Mouse (Mus musculus): ENCODE results near the gene Tet2.

Gene Tet2

GRCm38 (mm10) chr3:133544551-133545303 is at the start of gene Tet2:
TSS of gene Tet2 (minus strand) at chr3:133545139.
- DNase-seq = peak; percentile 97

- DNase-seq = peak; percentile 61
Observed at GRCm38 (mm10) chr3:133592995-133593394, 48.1 kb upstream of the Tet2 start.

- DNase-seq = peak; percentile 71
Observed at GRCm38 (mm10) chr3:133590506-133591152, 45.7 kb upstream of the Tet2 start.

- peak; percentile 6 for DNase-seq
Observed at GRCm38 (mm10) chr3:133585010-133585409, 40.1 kb upstream of the Tet2 start.

- peak; percentile 25 for DNase-seq
Observed at GRCm38 (mm10) chr3:133583411-133584025, 38.6 kb upstream of the Tet2 start.

- DNase-seq = peak; percentile 81
Observed at GRCm38 (mm10) chr3:133582969-133583368, 38.0 kb upstream of the Tet2 start.

GRCm38 (mm10) chr3:133582096-133582495 is 37.2 kb upstream of the Tet2 start:
- peak; percentile 18 for DNase-seq

GRCm38 (mm10) chr3:133581541-133581940 is 36.6 kb upstream of the Tet2 start:
- no peak for DNase-seq

GRCm38 (mm10) chr3:133579671-133580070 is 34.7 kb upstream of the Tet2 start:
- DNase-seq = peak; percentile 76

GRCm38 (mm10) chr3:133579140-133579539 is 34.2 kb upstream of the Tet2 start:
- DNase-seq = no peak

- DNase-seq = peak; percentile 25
Observed at GRCm38 (mm10) chr3:133574969-133575368, 30.0 kb upstream of the Tet2 start.

GRCm38 (mm10) chr3:133571961-133572360 is 27.0 kb upstream of the Tet2 start:
- DNase-seq = peak; percentile 57

- DNase-seq = peak; percentile 71
Observed at GRCm38 (mm10) chr3:133563503-133564205, 18.7 kb upstream of the Tet2 start.

GRCm38 (mm10) chr3:133559413-133560114 is 14.6 kb upstream of the Tet2 start:
- DNase-seq = peak; percentile 56

- DNase-seq = peak; percentile 1
Observed at GRCm38 (mm10) chr3:133557602-133558001, 12.7 kb upstream of the Tet2 start.

- DNase-seq = peak; percentile 65
Observed at GRCm38 (mm10) chr3:133557154-133557553, 12.2 kb upstream of the Tet2 start.

GRCm38 (mm10) chr3:133555378-133555777 is 10.4 kb upstream of the Tet2 start:
- peak; percentile 49 for DNase-seq

GRCm38 (mm10) chr3:133554552-133555067 is 9.7 kb upstream of the Tet2 start:
- DNase-seq = peak; percentile 65

- DNase-seq = peak; percentile 34
Observed at GRCm38 (mm10) chr3:133554092-133554491, 9.2 kb upstream of the Tet2 start.

GRCm38 (mm10) chr3:133551941-133552340 is 7.0 kb upstream of the Tet2 start:
- DNase-seq = no peak

GRCm38 (mm10) chr3:133549385-133550170 is 4.6 kb upstream of the Tet2 start:
- peak; percentile 75 for DNase-seq

Measured in heart, adult 11 months (tissue).